Mouse (Mus musculus) E14TG2a.4 (cell line): ENCODE results near the gene Mup6.
"Not testable (repeated sequence)": the region's sequence is repeated elsewhere in the genome, so short reads cannot be mapped to it uniquely, and the experiment has no call there.

Experiments
- H3K27me3 ChIP-seq: 2 replicates; pipeline ENCODE4 v1.6.1; 2014; ENCODE audit warnings: low read length, control low read depth; ENCODE audit not compliant: insufficient read depth
- H3K36me3 ChIP-seq: 2 replicates; pipeline ENCODE4 v1.6.1; 2014; ENCODE audit warnings: low read length, control low read depth; ENCODE audit not compliant: insufficient read depth
- H3K4me1 ChIP-seq: replicated peaks from 2 replicates; pipeline ENCODE4 v1.6.1; 2014; ENCODE audit warnings: low read depth, low read length, control low read depth
- H3K4me3 ChIP-seq: replicated peaks from 2 replicates; pipeline ENCODE4 v1.5.1; 2014; ENCODE audit warnings: mild to moderate bottlenecking, low read length
- H3K9me3 ChIP-seq: 2 replicates; pipeline ENCODE4 v1.6.1; 2014; ENCODE audit warnings: low read length, control low read depth
- CTCF ChIP-seq: conservative IDR thresholded peaks from 2 replicates; pipeline ENCODE4 v1.5.1; 2014; ENCODE audit warnings: low read length
- NANOG ChIP-seq: IDR thresholded peaks from 2 replicates; pipeline ENCODE4 v1.6.1; 2014; ENCODE audit warnings: borderline replicate concordance, low read length, mixed read lengths
- POU5F1 ChIP-seq: IDR thresholded peaks from 2 replicates; pipeline ENCODE4 v1.6.1; 2014; ENCODE audit warnings: low read length, borderline replicate concordance

Gene Mup6

DNA sequence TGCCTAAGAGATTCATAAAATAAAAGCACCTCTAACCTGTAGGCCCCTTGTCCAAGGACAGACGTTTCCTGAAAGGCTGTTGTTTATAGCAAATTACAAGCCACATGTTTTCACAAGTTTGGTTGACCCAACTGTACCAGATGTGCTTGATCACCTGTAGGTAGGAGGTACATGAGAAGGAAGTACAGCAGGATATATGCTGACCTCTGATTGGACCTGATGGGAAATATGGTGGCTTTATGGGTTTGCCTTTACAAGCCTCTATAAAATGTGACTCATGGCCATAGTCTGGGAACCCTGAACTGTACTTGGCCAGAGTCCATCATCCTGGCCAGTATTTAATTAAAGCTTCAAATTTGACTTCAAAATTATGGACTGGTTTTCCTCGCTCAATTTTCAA is 26.6 kb upstream of the Mup6 start:
- Histone ChIP-seq H3K27me3 (no peaks in the 10 kb centered on the region), H3K4me3 (no peak overlapping the region), H3K36me3 (no peaks in the 10 kb centered on the region), H3K4me1 (0 out of 2 replicates have a peak, but pooled peaks cover 3% of the 10 kb centered on the region), H3K9me3 (no peaks in the 10 kb centered on the region)
- TF ChIP-seq NANOG = no peak

GRCm38 (mm10) chr4:59960610-59961009 is 3.5 kb upstream of the Mup6 start, which contains the start of gene Mup4:
Gene Mup4 (minus strand): TSS chr4:59960710.
- no peaks in the 10 kb centered on the region for H3K36me3 ChIP-seq
- peaks cover 25% of the 10 kb centered on the region for H3K4me1 ChIP-seq
- no peak for TF ChIP-seq CTCF
- TF ChIP-seq POU5F1 = no peak
- no peak for TF ChIP-seq NANOG
- H3K4me3 ChIP-seq = no peak within 1 kb of the TSS
- no peaks in the 10 kb centered on the region for H3K27me3 ChIP-seq
- no peaks in the 10 kb centered on the region for H3K9me3 ChIP-seq

GRCm38 (mm10) chr4:59997894-59998293 is 33.8 kb downstream of the Mup6 start:
- not testable (repeated sequence) for H3K27me3 ChIP-seq, H3K4me3 ChIP-seq, H3K4me1 ChIP-seq, H3K36me3 ChIP-seq, H3K9me3 ChIP-seq
- peak; percentile 77 for TF ChIP-seq NANOG

DNA sequence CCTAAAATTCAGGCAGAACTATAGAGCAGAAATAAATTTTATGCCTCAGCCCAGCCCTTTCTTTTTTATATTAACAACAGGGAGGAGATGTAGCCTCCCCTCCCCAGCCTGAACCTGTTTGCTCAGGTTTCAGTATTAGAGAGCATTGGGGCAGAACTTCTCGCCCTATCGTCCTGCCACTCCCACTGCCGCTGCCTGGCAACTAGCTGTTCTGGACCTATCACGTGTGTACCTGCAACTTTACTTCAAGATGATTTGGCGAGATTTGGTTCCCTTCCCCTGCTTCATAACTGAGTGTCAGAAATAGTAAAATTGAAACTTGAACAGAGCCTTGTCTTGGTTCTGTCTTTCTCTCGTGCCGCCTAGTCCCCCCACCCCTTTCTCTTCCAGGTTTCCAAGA is 56.0 kb downstream of the Mup6 start:
- not testable (repeated sequence) for H3K36me3 ChIP-seq, H3K4me3 ChIP-seq, H3K27me3 ChIP-seq, H3K4me1 ChIP-seq
- peaks cover 25% of the 10 kb centered on the region for H3K9me3 ChIP-seq

GRCm38 (mm10) chr4:60029334-60030111 is 65.4 kb downstream of the Mup6 start:
- not testable (repeated sequence) for H3K4me1 ChIP-seq, H3K4me3 ChIP-seq, H3K36me3 ChIP-seq, H3K27me3 ChIP-seq
- peaks cover 55% of the 10 kb centered on the region for H3K9me3 ChIP-seq
